Comparison of ENCODE assay signal across 10 mouse cellular contexts in genomic region chr6:39749881-39750280, GRCm38 (mm10). TPM values are rescaled to one million over a fixed set of nuclear protein-coding genes. Genes with fewer than 3 reads are reported as not detected.
A peak's percentile ranks its signal among the peaks of the same experiment; 100 is the strongest.
DNase-seq lines count a peak whose midpoint lies in the region; ATAC-seq and TF ChIP-seq lines count a peak whose summit lies in the region.
"Had no signal": no experiment of that assay in that cellular context is flagged by ENCODE, and none has a peak within 500 bp of the region (broad histone marks: within the 10 kb centered on the region; RNA-seq: fewer than 3 reads in every experiment).

No protein-coding gene starts in this region.

- no peaks in the 10 kb centered on the region for H3K36me3 ChIP-seq in hindbrain, embryonic 10.5 days
- no peaks in the 10 kb centered on the region for H3K36me3 ChIP-seq in hindbrain, embryonic 13.5 days
- no peaks in the 10 kb centered on the region for H3K36me3 ChIP-seq in heart, postnatal 0 days (replicated peaks; ENCODE audit: control insufficient read depth, insufficient read depth, low read length)
- H3K36me3 ChIP-seq: neural tube, embryonic 12.5 days had no signal

- H3K4me1 ChIP-seq in hindbrain, embryonic 10.5 days (replicated peaks) = 0 out of 2 replicates have a peak, but pooled peaks cover 4% of the 10 kb centered on the region
- no peaks in the 10 kb centered on the region for H3K4me1 ChIP-seq in hindbrain, embryonic 13.5 days (replicated peaks)
- peaks cover 5% of the 10 kb centered on the region; the same call in 1 of the 2 replicates for H3K4me1 ChIP-seq in heart, postnatal 0 days (ENCODE audit: control insufficient read depth, insufficient read depth)
- H3K4me1 ChIP-seq: neural tube, embryonic 12.5 days had no signal

- H3K9ac ChIP-seq in hindbrain, embryonic 13.5 days = no peak overlapping the region
- no peak overlapping the region for H3K9ac ChIP-seq in heart, postnatal 0 days (replicated peaks; ENCODE audit: low read depth, low read length)
- H3K9ac ChIP-seq: liver, embryonic 14.5 days; neural tube, embryonic 12.5 days had no signal

- no peak overlapping the region for H3K4me3 ChIP-seq in hindbrain, embryonic 10.5 days
- H3K4me3 ChIP-seq in hindbrain, embryonic 13.5 days = no peak overlapping the region
- H3K4me3 ChIP-seq in heart, postnatal 0 days (ENCODE audit: low read depth, low read length) = no peak overlapping the region
- H3K4me3 ChIP-seq: neural tube, embryonic 12.5 days had no signal

- no peaks in the 10 kb centered on the region for H3K27me3 ChIP-seq in hindbrain, embryonic 10.5 days (ENCODE audit: insufficient read depth, poor library complexity, severe bottlenecking)
- H3K27me3 ChIP-seq in hindbrain, embryonic 13.5 days = no peaks in the 10 kb centered on the region
- no peaks in the 10 kb centered on the region for H3K27me3 ChIP-seq in heart, postnatal 0 days (ENCODE audit: control insufficient read depth, insufficient read depth, low read length)
- H3K27me3 ChIP-seq: neural tube, embryonic 12.5 days had no signal

- H3K4me2 ChIP-seq in hindbrain, embryonic 13.5 days = no peak overlapping the region
- no peak overlapping the region for H3K4me2 ChIP-seq in heart, postnatal 0 days (ENCODE audit: low read depth, low read length)
- H3K4me2 ChIP-seq: neural tube, embryonic 12.5 days had no signal

- H3K9me3 ChIP-seq in hindbrain, embryonic 10.5 days = no peaks in the 10 kb centered on the region
- no peaks in the 10 kb centered on the region for H3K9me3 ChIP-seq in hindbrain, embryonic 13.5 days
- H3K9me3 ChIP-seq in heart, postnatal 0 days (replicated peaks; ENCODE audit: control insufficient read depth, low read length) = no peaks in the 10 kb centered on the region
- H3K9me3 ChIP-seq: neural tube, embryonic 12.5 days had no signal

- 21% methylated on average over 6 of the region's 6 CpGs for WGBS in hindbrain, embryonic 10.5 days
- WGBS in hindbrain, embryonic 13.5 days = 21% methylated on average over 6 of the region's 6 CpGs
- 16% methylated on average over 6 of the region's 6 CpGs for WGBS in heart, postnatal 0 days

- TF ChIP-seq CTCF in heart, postnatal 0 days (IDR thresholded peaks at IDR 0.05; ENCODE audit: low read depth) = no peak

- no peak for ATAC-seq in hindbrain, embryonic 13.5 days (ENCODE audit: low FRiP score)
- no peak; the same call in 1 of the 2 replicates for ATAC-seq in heart, postnatal 0 days (ENCODE audit: insufficient read depth, low read depth)

- no peak overlapping the region for H3K27ac ChIP-seq in hindbrain, embryonic 10.5 days
- no peak overlapping the region for H3K27ac ChIP-seq in hindbrain, embryonic 13.5 days
- H3K27ac ChIP-seq in heart, postnatal 0 days (ENCODE audit: low read depth) = peak overlapping the region; percentile 52; the same call in 1 of the 2 replicates
- H3K27ac ChIP-seq: liver, embryonic 14.5 days; neural tube, embryonic 12.5 days had no signal

- no peak for TF ChIP-seq EP300 in heart, postnatal 0 days (IDR thresholded peaks at IDR 0.05; ENCODE audit: low read depth)

- peak; percentile 21 for DNase-seq in hindbrain, embryonic 10.5 days (ENCODE audit: low spot score)
- peak; percentile 44 for DNase-seq in R1 (ENCODE audit: low read depth, low spot score)
- DNase-seq in embryo, embryonic 10.5 days (ENCODE audit: low spot score) = peak; percentile 37
- peak; percentile 23 for DNase-seq in heart, postnatal 0 days (ENCODE audit: low spot score)
- no peak for DNase-seq in frontal cortex, postnatal 36 days (ENCODE audit: low spot score in 2 of 2)
- DNase-seq in cerebellum, adult 18-20 months = no peak
- DNase-seq: left cerebral cortex, postnatal 4 days had no signal

RNA-seq across cellular contexts. Expression of gene Braf, which starts 24.6 kb away (rescaled TPM):
- polyA plus RNA-seq in hindbrain, embryonic 10.5 days (2016; fragmentation: Nextera tagmentation; extraction: Ambion mirVana) = 18.4 and 18.6 TPM in 2 replicates
- polyA plus RNA-seq in hindbrain, embryonic 13.5 days (2015; fragmentation: Nextera tagmentation; extraction: Ambion mirVana) = 24.0 and 24.6 TPM in 2 replicates
- total RNA-seq in heart, postnatal 0 days (2014; rRNA removed; ENCODE audit: low replicate concordance) = 11.6 and 22.9 TPM in 2 replicates
- polyA plus RNA-seq in heart, postnatal 0 days (2015; fragmentation: Nextera tagmentation; extraction: Ambion mirVana) = 4.2 and 4.4 TPM in 2 replicates

Comparison
In these comparisons a context has a peak if more than half of its experiments do, and no peak if none do; other contexts are left out.
1. DNase-seq: peak in hindbrain, embryonic 10.5 days (single experiment), R1 (single experiment), embryo, embryonic 10.5 days (single experiment) and heart, postnatal 0 days (single experiment); none in frontal cortex, postnatal 36 days (0 of 2) and cerebellum, adult 18-20 months (0 of 2).